Mouse (Mus musculus): ENCODE data around the gene Banp. TPM values are rescaled to one million over a fixed set of nuclear protein-coding genes. Genes with fewer than 3 reads are reported as not detected.

Gene Banp
- polyA plus RNA-seq, 1 experiment from 2014 or later, result 49.9 TPM

GRCm38 (mm10) chr8:122047206-122047870 is 97.8 kb downstream of the Banp start:
- no peak overlapping the region for H3K27ac ChIP-seq (ENCODE audit: low read depth, low read length)
- no peak overlapping the region for H3K4me2 ChIP-seq (ENCODE audit: low read length)
- no peaks in the 10 kb centered on the region for H3K27me3 ChIP-seq (replicated peaks; ENCODE audit: control insufficient read depth, insufficient read depth, low read length)
- no peak overlapping the region for H3K9ac ChIP-seq (ENCODE audit: low read depth, low read length)
- no peak for ATAC-seq
- 54% methylated on average over 15 of the region's 15 CpGs for WGBS
- H3K9me3 ChIP-seq (ENCODE audit: control insufficient read depth, low read length), result no peaks in the 10 kb centered on the region
- H3K36me3 ChIP-seq (ENCODE audit: control insufficient read depth, insufficient read depth, low read length), result no peaks in the 10 kb centered on the region
- no peak overlapping the region for H3K4me3 ChIP-seq (ENCODE audit: low read length)
- no peaks in the 10 kb centered on the region for H3K4me1 ChIP-seq (ENCODE audit: control insufficient read depth, insufficient read depth, low read depth, low read length)

DNA sequence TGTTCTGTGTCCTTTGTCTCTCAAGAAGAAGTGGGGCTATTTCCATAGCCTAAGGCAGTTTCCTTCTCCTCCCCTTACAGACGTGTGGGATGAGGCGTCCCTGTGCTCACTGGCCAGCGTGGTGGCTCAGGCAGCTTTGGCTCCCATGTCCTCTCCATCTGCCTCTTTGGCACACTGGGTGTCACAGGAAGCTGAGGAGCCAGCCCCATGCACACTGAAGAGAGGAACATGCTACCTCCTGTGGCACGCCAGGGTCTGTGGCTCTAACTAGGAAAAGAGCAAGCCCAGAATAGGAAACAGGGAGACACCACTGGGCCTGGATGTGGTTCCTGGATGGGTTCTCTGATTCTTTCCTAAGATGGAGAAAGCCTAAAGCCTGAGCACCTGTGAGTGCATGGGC is 99.7 kb downstream of the Banp start:
- WGBS, result 78% methylated on average over 4 of the region's 4 CpGs
- H3K4me2 ChIP-seq (ENCODE audit: low read length), result no peak overlapping the region
- H3K27ac ChIP-seq (ENCODE audit: low read depth, low read length), result no peak overlapping the region
- H3K4me3 ChIP-seq (ENCODE audit: low read length), result no peak overlapping the region
- no peak overlapping the region for H3K9ac ChIP-seq (ENCODE audit: low read depth, low read length)
- H3K9me3 ChIP-seq (ENCODE audit: control insufficient read depth, low read length), result no peaks in the 10 kb centered on the region
- no peaks in the 10 kb centered on the region for H3K27me3 ChIP-seq (replicated peaks; ENCODE audit: control insufficient read depth, insufficient read depth, low read length)
- no peaks in the 10 kb centered on the region for H3K36me3 ChIP-seq (ENCODE audit: control insufficient read depth, insufficient read depth, low read length)
- no peaks in the 10 kb centered on the region; the same call in 1 of the 2 replicates for H3K4me1 ChIP-seq (ENCODE audit: control insufficient read depth, insufficient read depth, low read depth, low read length)
- no peak for ATAC-seq

- Histone ChIP-seq H3K4me2 (ENCODE audit: low read length) (no peak overlapping the region), H3K36me3 (ENCODE audit: control insufficient read depth, insufficient read depth, low read length) (no peaks in the 10 kb centered on the region)
- ATAC-seq, result no peak
Observed at GRCm38 (mm10) chr8:122049923-122050322, 100.4 kb downstream of the Banp start.

GRCm38 (mm10) chr8:122050620-122051019 is 101.1 kb downstream of the Banp start:
- WGBS, result 89% methylated on average over 9 of the region's 9 CpGs

More at GRCm38 (mm10) chr8:122049923-122050322, 100.4 kb downstream of the Banp start:
- Histone ChIP-seq H3K4me1 (ENCODE audit: control insufficient read depth, insufficient read depth, low read depth, low read length) (peaks cover 4% of the 10 kb centered on the region), H3K27me3 (replicated peaks; ENCODE audit: control insufficient read depth, insufficient read depth, low read length) (no peaks in the 10 kb centered on the region), H3K4me3 (ENCODE audit: low read length) (no peak overlapping the region), H3K27ac (ENCODE audit: low read depth, low read length) (no peak overlapping the region), H3K9ac (ENCODE audit: low read depth, low read length) (no peak overlapping the region), H3K9me3 (ENCODE audit: control insufficient read depth, low read length) (no peaks in the 10 kb centered on the region)
- 32% methylated on average over 2 of the region's 2 CpGs for WGBS

DNA sequence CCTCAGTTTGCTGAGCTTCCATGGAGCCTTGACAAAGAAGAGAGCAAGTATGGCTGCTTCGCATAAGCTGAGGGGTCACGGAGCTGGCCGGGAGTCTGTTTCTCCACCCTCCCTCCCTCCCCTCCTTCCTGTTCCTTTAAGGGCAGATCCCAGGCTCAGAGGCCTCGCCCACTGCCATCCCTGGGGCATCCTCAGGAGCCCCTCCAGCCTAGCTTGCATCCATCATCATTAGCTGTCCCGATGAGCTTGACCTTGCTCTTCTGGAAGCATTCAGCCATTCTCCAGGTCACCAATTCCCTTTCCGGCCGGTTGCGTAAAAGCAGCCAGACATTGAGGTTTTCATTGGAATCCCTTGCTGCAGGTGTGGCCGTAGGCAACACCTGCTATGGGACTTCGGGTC is 105.8 kb downstream of the Banp start:
- WGBS, result 47% methylated on average over 10 of the region's 10 CpGs
- Histone ChIP-seq H3K4me1 (ENCODE audit: control insufficient read depth, insufficient read depth, low read depth, low read length) (peaks cover 7% of the 10 kb centered on the region), H3K9ac (ENCODE audit: low read depth, low read length) (no peak overlapping the region), H3K9me3 (ENCODE audit: control insufficient read depth, low read length) (no peaks in the 10 kb centered on the region), H3K4me2 (ENCODE audit: low read length) (no peak overlapping the region), H3K4me3 (ENCODE audit: low read length) (no peak overlapping the region), H3K36me3 (ENCODE audit: control insufficient read depth, insufficient read depth, low read length) (no peaks in the 10 kb centered on the region), H3K27me3 (replicated peaks; ENCODE audit: control insufficient read depth, insufficient read depth, low read length) (no peaks in the 10 kb centered on the region), H3K27ac (ENCODE audit: low read depth, low read length) (no peak overlapping the region)
- ATAC-seq, result no peak

More at GRCm38 (mm10) chr8:122050620-122051019, 101.1 kb downstream of the Banp start:
- H3K4me3 ChIP-seq (ENCODE audit: low read length), result no peak overlapping the region
- ATAC-seq, result no peak
- H3K27ac ChIP-seq (ENCODE audit: low read depth, low read length), result no peak overlapping the region
- H3K27me3 ChIP-seq (replicated peaks; ENCODE audit: control insufficient read depth, insufficient read depth, low read length), result no peaks in the 10 kb centered on the region
- H3K36me3 ChIP-seq (ENCODE audit: control insufficient read depth, insufficient read depth, low read length), result no peaks in the 10 kb centered on the region
- no peaks in the 10 kb centered on the region for H3K9me3 ChIP-seq (ENCODE audit: control insufficient read depth, low read length)
- no peak overlapping the region for H3K9ac ChIP-seq (ENCODE audit: low read depth, low read length)
- H3K4me1 ChIP-seq (ENCODE audit: control insufficient read depth, insufficient read depth, low read depth, low read length), result peaks cover 7% of the 10 kb centered on the region
- H3K4me2 ChIP-seq (ENCODE audit: low read length), result no peak overlapping the region

DNA sequence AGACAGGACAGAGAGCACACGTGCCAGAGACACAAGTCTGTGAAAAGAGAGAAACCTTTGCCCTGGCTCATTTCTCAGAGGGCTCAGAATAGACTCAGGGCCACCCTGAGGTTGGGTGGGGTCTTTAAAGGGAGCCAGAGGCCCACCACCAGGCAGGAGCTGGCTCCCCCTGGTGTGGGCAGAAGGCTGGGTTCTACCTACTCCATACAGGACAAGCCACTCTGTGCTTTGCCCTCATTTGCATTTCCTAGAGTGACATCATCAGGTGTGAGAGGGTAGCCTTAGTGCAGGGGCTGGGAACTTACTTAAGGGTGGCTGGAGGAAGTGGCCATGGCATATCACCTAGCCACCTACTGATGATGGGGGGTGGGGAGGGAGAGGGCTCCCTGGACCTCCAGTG is 106.6 kb downstream of the Banp start:
- WGBS, result 45% methylated on average over 1 of the region's 1 CpGs
- peaks cover 7% of the 10 kb centered on the region for H3K4me1 ChIP-seq (ENCODE audit: control insufficient read depth, insufficient read depth, low read depth, low read length)
- no peak overlapping the region for H3K4me2 ChIP-seq (ENCODE audit: low read length)
- H3K36me3 ChIP-seq (ENCODE audit: control insufficient read depth, insufficient read depth, low read length), result no peaks in the 10 kb centered on the region
- H3K4me3 ChIP-seq (ENCODE audit: low read length), result no peak overlapping the region
- no peak overlapping the region for H3K27ac ChIP-seq (ENCODE audit: low read depth, low read length)
- H3K9me3 ChIP-seq (ENCODE audit: control insufficient read depth, low read length), result no peaks in the 10 kb centered on the region
- no peak for ATAC-seq
- H3K27me3 ChIP-seq (replicated peaks; ENCODE audit: control insufficient read depth, insufficient read depth, low read length), result no peaks in the 10 kb centered on the region
- no peak overlapping the region for H3K9ac ChIP-seq (ENCODE audit: low read depth, low read length)

DNA sequence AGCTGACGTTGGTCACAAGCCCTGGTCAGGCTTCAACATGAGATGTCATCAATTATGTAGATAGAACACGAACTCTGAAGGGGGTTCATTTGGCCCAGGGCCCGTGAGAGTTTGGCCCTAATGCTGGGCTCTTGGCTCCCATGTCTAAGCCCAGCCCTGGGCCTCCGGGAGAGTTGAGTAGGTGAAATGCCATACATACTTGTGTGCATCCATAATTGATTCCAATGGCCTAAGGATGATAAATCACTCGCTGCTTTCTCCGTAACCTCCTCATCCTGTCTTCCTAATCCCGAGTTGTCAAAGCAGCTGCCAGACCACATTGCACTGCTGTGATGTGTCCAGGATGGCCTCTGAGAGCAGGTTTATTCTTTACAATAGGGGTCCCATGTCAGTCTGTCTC is 107.3 kb downstream of the Banp start:
- H3K27ac ChIP-seq (ENCODE audit: low read depth, low read length), result no peak overlapping the region
- H3K9me3 ChIP-seq (ENCODE audit: control insufficient read depth, low read length), result no peaks in the 10 kb centered on the region
- no peak overlapping the region for H3K4me2 ChIP-seq (ENCODE audit: low read length)
- no peak overlapping the region for H3K4me3 ChIP-seq (ENCODE audit: low read length)
- H3K36me3 ChIP-seq (ENCODE audit: control insufficient read depth, insufficient read depth, low read length), result no peaks in the 10 kb centered on the region
- H3K9ac ChIP-seq (ENCODE audit: low read depth, low read length), result no peak overlapping the region
- ATAC-seq, result no peak
- 70% methylated on average over 7 of the region's 7 CpGs for WGBS
- H3K4me1 ChIP-seq (ENCODE audit: control insufficient read depth, insufficient read depth, low read depth, low read length), result peaks cover 7% of the 10 kb centered on the region
- no peaks in the 10 kb centered on the region for H3K27me3 ChIP-seq (replicated peaks; ENCODE audit: control insufficient read depth, insufficient read depth, low read length)

GRCm38 (mm10) chr8:122058510-122058909 is 109.0 kb downstream of the Banp start:
- no peaks in the 10 kb centered on the region for H3K27me3 ChIP-seq (replicated peaks; ENCODE audit: control insufficient read depth, insufficient read depth, low read length)
- H3K27ac ChIP-seq (ENCODE audit: low read depth, low read length), result no peak overlapping the region
- H3K9me3 ChIP-seq (ENCODE audit: control insufficient read depth, low read length), result no peaks in the 10 kb centered on the region
- H3K4me1 ChIP-seq (ENCODE audit: control insufficient read depth, insufficient read depth, low read depth, low read length), result peaks cover 7% of the 10 kb centered on the region
- no peak overlapping the region for H3K9ac ChIP-seq (ENCODE audit: low read depth, low read length)
- H3K36me3 ChIP-seq (ENCODE audit: control insufficient read depth, insufficient read depth, low read length), result no peaks in the 10 kb centered on the region
- no peak overlapping the region for H3K4me2 ChIP-seq (ENCODE audit: low read length)
- H3K4me3 ChIP-seq (ENCODE audit: low read length), result no peak overlapping the region
- WGBS, result 60% methylated on average over 9 of the region's 9 CpGs
- no peak for ATAC-seq

GRCm38 (mm10) chr8:122058951-122059350 is 109.4 kb downstream of the Banp start:
- Histone ChIP-seq H3K27ac (ENCODE audit: low read depth, low read length) (no peak overlapping the region), H3K36me3 (ENCODE audit: control insufficient read depth, insufficient read depth, low read length) (no peaks in the 10 kb centered on the region), H3K4me1 (ENCODE audit: control insufficient read depth, insufficient read depth, low read depth, low read length) (peaks cover 7% of the 10 kb centered on the region), H3K9me3 (ENCODE audit: control insufficient read depth, low read length) (no peaks in the 10 kb centered on the region), H3K9ac (ENCODE audit: low read depth, low read length) (no peak overlapping the region), H3K4me2 (ENCODE audit: low read length) (no peak overlapping the region), H3K27me3 (replicated peaks; ENCODE audit: control insufficient read depth, insufficient read depth, low read length) (no peaks in the 10 kb centered on the region), H3K4me3 (ENCODE audit: low read length) (no peak overlapping the region)
- WGBS, result 68% methylated on average over 8 of the region's 8 CpGs
- no peak for ATAC-seq

Measured in hindbrain, embryonic 16.5 days (tissue).